Mouse (Mus musculus) MEL (cell line): ENCODE data around the gene Wipf3. TPM values are rescaled to one million over a fixed set of nuclear protein-coding genes. Genes with fewer than 3 reads are reported as not detected.

Source experiments
- DNase-seq: peaks from one replicate; pipeline ENCODE4 v3.0.0; 2011; ENCODE audit warnings: low read depth, low spot score
- H3K27ac ChIP-seq: 2 replicates; pipeline ENCODE4 v1.5.1; 2012; ENCODE audit warnings: low read depth, mild to moderate bottlenecking, control low read depth, low read length, moderate library complexity; ENCODE audit not compliant: control insufficient read depth
- H3K27me3 ChIP-seq, 2 experiments: fragments of 150-350 bp in 1 of 2; sonication (generic) in 1 of 2; 2 replicates each; pipeline ENCODE4 v1.6.1; 2012; ENCODE audit warnings: low read length in 2 of 2, mild to moderate bottlenecking in 2 of 2, improper control_type of control experiment in 1 of 2, moderate library complexity in 1 of 2; ENCODE audit not compliant: insufficient read depth in 2 of 2, control insufficient read depth in 1 of 2
- H3K36me3 ChIP-seq, 2 experiments: 2 replicates each; pipeline ENCODE4 v1.6.1; 2012 to 2014; ENCODE audit warnings: low read length in 2 of 2, improper control_type of control experiment in 1 of 2, inconsistent platforms in 1 of 2, mild to moderate bottlenecking in 1 of 2; ENCODE audit not compliant: insufficient read depth in 2 of 2, control insufficient read depth in 1 of 2
- H3K4me1 ChIP-seq, 2 experiments: fragments of 150-350 bp in 1 of 2; sonication (generic) in 1 of 2; 2 replicates each; pipeline ENCODE4 v1.6.1; 2012; ENCODE audit warnings: low read length in 2 of 2, improper control_type of control experiment in 1 of 2, mild to moderate bottlenecking in 1 of 2; ENCODE audit not compliant: insufficient read depth in 2 of 2, control insufficient read depth in 1 of 2
- H3K4me3 ChIP-seq, 2 experiments: fragments of 150-350 bp in 1 of 2; sonication (generic) in 1 of 2; 2 replicates each; pipeline ENCODE4 v1.5.1; 2012; ENCODE audit warnings: low read depth in 2 of 2, low read length in 2 of 2, mild to moderate bottlenecking in 2 of 2, moderate library complexity in 2 of 2, control low read depth in 1 of 2, improper control_type of control experiment in 1 of 2; ENCODE audit not compliant: control insufficient read depth in 1 of 2, insufficient read depth in 1 of 2
- H3K79me2 ChIP-seq: 2 replicates; pipeline ENCODE4 v1.6.1; 2012; ENCODE audit warnings: mild to moderate bottlenecking, low read length, moderate library complexity; ENCODE audit not compliant: control insufficient read depth, poor library complexity, insufficient read depth
- H3K9ac ChIP-seq: 2 replicates; pipeline ENCODE4 v1.6.1; 2012; ENCODE audit warnings: low read depth, mild to moderate bottlenecking, control low read depth, low read length, moderate library complexity; ENCODE audit not compliant: control insufficient read depth, poor library complexity, severe bottlenecking
- H3K9me3 ChIP-seq: fragments of 150-350 bp; sonication (generic); replicated peaks from 2 replicates; pipeline ENCODE4 v1.6.1; 2012; ENCODE audit warnings: mild to moderate bottlenecking, low read length, improper control_type of control experiment, moderate library complexity; ENCODE audit not compliant: insufficient read depth
- CHD1 ChIP-seq: IDR thresholded peaks from 2 replicates; pipeline ENCODE4 v1.6.1; 2012; ENCODE audit warnings: low read depth, mild to moderate bottlenecking, inconsistent platforms, low read length, improper control_type of control experiment
- CTCF ChIP-seq, 3 experiments: IDR thresholded peaks in 2 of 3; conservative IDR thresholded peaks in 1 of 3; 2 replicates each; pipeline ENCODE4 v1.5.1; 2011 to 2012; ENCODE audit warnings: low read length in 3 of 3, low read depth in 2 of 3, mild to moderate bottlenecking in 2 of 3, improper control_type of control experiment in 1 of 3, inconsistent platforms in 1 of 3, mixed read lengths in 1 of 3, moderate library complexity in 1 of 3; ENCODE audit not compliant: control insufficient read depth in 1 of 3, insufficient read depth in 1 of 3, poor library complexity in 1 of 3, severe bottlenecking in 1 of 3
- E2F4 ChIP-seq: IDR thresholded peaks from 2 replicates; pipeline ENCODE4 v1.6.1; 2011; ENCODE audit warnings: low read depth, low read length, improper control_type of control experiment, borderline replicate concordance
- EP300 ChIP-seq, 2 experiments: IDR thresholded peaks; 2 replicates each; pipeline ENCODE4 v1.6.1; 2011; ENCODE audit warnings: improper control_type of control experiment in 2 of 2, low read length in 2 of 2, low read depth in 1 of 2, mild to moderate bottlenecking in 1 of 2
- ETS1 ChIP-seq: IDR thresholded peaks from 2 replicates; pipeline ENCODE4 v1.6.1; 2012; ENCODE audit warnings: low read depth, mild to moderate bottlenecking, inconsistent platforms, low read length, improper control_type of control experiment, moderate library complexity
- GABPA ChIP-seq: IDR thresholded peaks from 2 replicates; pipeline ENCODE4 v1.6.1; 2012; ENCODE audit warnings: low read depth, mild to moderate bottlenecking, inconsistent platforms, low read length, improper control_type of control experiment, moderate library complexity
- GATA1 ChIP-seq: IDR thresholded peaks from 2 replicates; pipeline ENCODE4 v1.6.1; 2011; ENCODE audit warnings: low read depth, low read length, improper control_type of control experiment
- HCFC1 ChIP-seq: IDR thresholded peaks from 2 replicates; pipeline ENCODE4 v1.6.1; 2012; ENCODE audit warnings: low read depth, mild to moderate bottlenecking, inconsistent platforms, low read length, improper control_type of control experiment, moderate library complexity
- JUND ChIP-seq: IDR thresholded peaks from 2 replicates; pipeline ENCODE4 v1.6.1; 2011; ENCODE audit warnings: low read depth, mild to moderate bottlenecking, improper control_type of control experiment, low read length
- KAT2A ChIP-seq: conservative IDR thresholded peaks from 2 replicates; pipeline ENCODE4 v1.6.1; 2012; ENCODE audit warnings: low read depth, low read length, improper control_type of control experiment, inconsistent platforms
- MAX ChIP-seq: IDR thresholded peaks from 2 replicates; pipeline ENCODE4 v1.6.1; 2011; ENCODE audit warnings: low read length, improper control_type of control experiment
- MAZ ChIP-seq: IDR thresholded peaks from 2 replicates; pipeline ENCODE4 v1.6.1; 2012; ENCODE audit warnings: low read depth, mild to moderate bottlenecking, inconsistent platforms, low read length, improper control_type of control experiment
- MEF2A ChIP-seq: IDR thresholded peaks from 2 replicates; pipeline ENCODE4 v1.6.1; 2014; ENCODE audit warnings: low read depth, mild to moderate bottlenecking, inconsistent platforms, low read length, improper control_type of control experiment; ENCODE audit not compliant: poor library complexity, insufficient replicate concordance, severe bottlenecking; ENCODE audit errors: extremely low read depth
- MXI1 ChIP-seq: IDR thresholded peaks from 2 replicates; pipeline ENCODE4 v1.6.1; 2011; ENCODE audit warnings: mild to moderate bottlenecking, low read depth, low read length, improper control_type of control experiment
- MYB ChIP-seq: IDR thresholded peaks from 2 replicates; pipeline ENCODE4 v1.6.1; 2011; ENCODE audit warnings: mild to moderate bottlenecking, low read depth, low read length, improper control_type of control experiment
- NRF1 ChIP-seq: IDR thresholded peaks from 2 replicates; pipeline ENCODE4 v1.6.1; 2014; ENCODE audit warnings: low read depth, mild to moderate bottlenecking, inconsistent platforms, low read length, improper control_type of control experiment, moderate library complexity; ENCODE audit not compliant: poor library complexity, insufficient read depth, severe bottlenecking
- POLR2AphosphoS2 ChIP-seq: IDR thresholded peaks from 2 replicates; pipeline ENCODE4 v1.6.1; 2011; ENCODE audit warnings: low read length, improper control_type of control experiment
- POLR2AphosphoS5 ChIP-seq: IDR thresholded peaks from 2 replicates; pipeline ENCODE4 v1.6.1; 2012; ENCODE audit warnings: low read depth, borderline replicate concordance, mild to moderate bottlenecking, inconsistent platforms, low read length, moderate library complexity, mixed read lengths
- RAD21 ChIP-seq: IDR thresholded peaks from 2 replicates; pipeline ENCODE4 v1.6.1; 2011; ENCODE audit warnings: mild to moderate bottlenecking, low read depth, low read length, improper control_type of control experiment
- RCOR1 ChIP-seq: IDR thresholded peaks from 2 replicates; pipeline ENCODE4 v1.6.1; 2012; ENCODE audit warnings: low read depth, mild to moderate bottlenecking, inconsistent platforms, low read length, improper control_type of control experiment
- TAL1 ChIP-seq: IDR thresholded peaks from 2 replicates; pipeline ENCODE4 v1.6.1; 2012; ENCODE audit warnings: mild to moderate bottlenecking, inconsistent platforms, low read length, moderate library complexity, mixed read lengths
- TBP ChIP-seq: IDR thresholded peaks from 2 replicates; pipeline ENCODE4 v1.8.0; 2011; ENCODE audit warnings: low read depth, low read length, improper control_type of control experiment
- TCF12 ChIP-seq: IDR thresholded peaks from 2 replicates; pipeline ENCODE4 v1.6.1; 2014; ENCODE audit warnings: low read depth, mild to moderate bottlenecking, inconsistent platforms, low read length, improper control_type of control experiment, moderate library complexity
- USF1 ChIP-seq: IDR thresholded peaks from 2 replicates; pipeline ENCODE4 v1.6.1; 2014; ENCODE audit warnings: low read depth, mild to moderate bottlenecking, inconsistent platforms, low read length, improper control_type of control experiment, moderate library complexity
- USF2 ChIP-seq, 2 experiments: IDR thresholded peaks; 2 replicates each; pipeline ENCODE4 v1.6.1; 2011 to 2012; ENCODE audit warnings: improper control_type of control experiment in 2 of 2, low read length in 2 of 2, borderline replicate concordance in 1 of 2, inconsistent platforms in 1 of 2, low read depth in 1 of 2, mild to moderate bottlenecking in 1 of 2; ENCODE audit not compliant: insufficient read depth in 1 of 2
- ZKSCAN1 ChIP-seq: IDR thresholded peaks from 2 replicates; pipeline ENCODE4 v1.6.1; 2012; ENCODE audit warnings: low read depth, mild to moderate bottlenecking, inconsistent platforms, low read length, improper control_type of control experiment, moderate library complexity
- ZMIZ1 ChIP-seq: IDR thresholded peaks from 2 replicates; pipeline ENCODE4 v1.6.1; 2012; ENCODE audit warnings: low read depth, mild to moderate bottlenecking, inconsistent platforms, low read length, improper control_type of control experiment, moderate library complexity
- ZNF384 ChIP-seq: IDR thresholded peaks from 2 replicates; pipeline ENCODE4 v1.6.1; 2012; ENCODE audit warnings: low read depth, mild to moderate bottlenecking, inconsistent platforms, low read length, improper control_type of control experiment
- polyA plus RNA-seq, 2 experiments: library from polyadenylated mRNA; stranded (reverse) in 1 of 2; unstranded in 1 of 2; fragments of >175 nt in 1 of 2; fragments of >200 nt in 1 of 2; gene quantifications; 2 replicates each; pipeline versions ENCODE4 v1.2.1 to v1.2.4; 2012; ENCODE audit warnings: low replicate concordance in 2 of 2, low read depth in 1 of 2; ENCODE audit not compliant: insufficient read length in 2 of 2, insufficient read depth in 1 of 2, missing spikeins in 1 of 2
- total RNA-seq: library from RNA; depleted of rRNA; stranded (reverse); fragments of 300-350 nt; gene quantifications from 2 replicates; pipeline ENCODE4 v1.2.3, GENCODE M21; 2012

Wipf3 gene
- total and polyA plus RNA-seq, 3 experiments, result not detected

DNA sequence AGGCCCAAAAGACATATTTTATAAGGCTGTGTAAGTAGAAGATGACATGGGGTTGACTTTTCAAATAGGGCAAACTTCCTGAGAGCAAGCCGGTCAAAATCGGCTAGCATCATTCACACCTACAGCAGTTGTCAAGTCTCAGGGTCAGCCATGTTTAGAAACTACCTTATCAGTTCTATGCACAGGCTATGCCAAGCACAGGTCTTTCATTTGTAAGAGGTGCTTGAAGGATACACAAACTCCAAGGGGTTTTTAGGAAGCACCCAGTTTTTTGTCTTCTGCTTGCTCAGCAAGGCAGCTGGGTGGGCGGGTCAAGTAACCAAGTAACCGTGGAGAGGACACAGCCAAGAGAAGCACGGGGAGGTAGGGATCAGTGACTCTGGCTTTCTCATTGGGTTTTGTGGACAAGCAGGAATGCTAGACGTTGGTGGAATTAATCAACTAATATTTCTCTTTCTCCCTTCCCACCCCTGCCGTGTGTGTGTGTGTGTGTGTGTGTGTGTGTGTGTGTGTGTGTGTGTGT is 121.5 kb downstream of the Wipf3 start:
- TF ChIP-seq MAX, result no peak
- no peak for TF ChIP-seq KAT2A
- no peak for TF ChIP-seq EP300 (IDR thresholded peaks at IDR 0.05; ENCODE audit: low read depth in 1 of 2, low read length in 2 of 2)
- no peak for TF ChIP-seq MEF2A
- TF ChIP-seq CTCF (IDR thresholded peaks at IDR 0.05 in 2 of 3, conservative IDR thresholded peaks at IDR 0.05 in 1 of 3; ENCODE audit: control insufficient read depth in 1 of 3, insufficient read depth in 1 of 3, low read depth in 2 of 3, low read length in 3 of 3, poor library complexity in 1 of 3, severe bottlenecking in 1 of 3), result no peak
- no peak for TF ChIP-seq TBP
- TF ChIP-seq JUND, result no peak
- TF ChIP-seq ZNF384, result no peak
- TF ChIP-seq TCF12, result no peak
- TF ChIP-seq E2F4, result no peak
- no peak for TF ChIP-seq RCOR1
- TF ChIP-seq CHD1, result no peak
- TF ChIP-seq MAZ, result no peak
- TF ChIP-seq HCFC1, result no peak
- TF ChIP-seq MYB, result no peak
- no peak for TF ChIP-seq ETS1
- no peak for TF ChIP-seq ZMIZ1
- TF ChIP-seq RAD21, result no peak
- Histone ChIP-seq H3K9me3 (no peaks in the 10 kb centered on the region), H3K4me1 (no peaks in the 10 kb centered on the region), H3K4me3 (no peak overlapping the region), H3K36me3 (no peaks in the 10 kb centered on the region), H3K9ac (no peak overlapping the region), H3K27me3 (no peaks in the 10 kb centered on the region; a peak in 1 of 4 replicates), H3K27ac (no peak overlapping the region), H3K79me2 (no peaks in the 10 kb centered on the region)
- DNase-seq, result no peak

DNA sequence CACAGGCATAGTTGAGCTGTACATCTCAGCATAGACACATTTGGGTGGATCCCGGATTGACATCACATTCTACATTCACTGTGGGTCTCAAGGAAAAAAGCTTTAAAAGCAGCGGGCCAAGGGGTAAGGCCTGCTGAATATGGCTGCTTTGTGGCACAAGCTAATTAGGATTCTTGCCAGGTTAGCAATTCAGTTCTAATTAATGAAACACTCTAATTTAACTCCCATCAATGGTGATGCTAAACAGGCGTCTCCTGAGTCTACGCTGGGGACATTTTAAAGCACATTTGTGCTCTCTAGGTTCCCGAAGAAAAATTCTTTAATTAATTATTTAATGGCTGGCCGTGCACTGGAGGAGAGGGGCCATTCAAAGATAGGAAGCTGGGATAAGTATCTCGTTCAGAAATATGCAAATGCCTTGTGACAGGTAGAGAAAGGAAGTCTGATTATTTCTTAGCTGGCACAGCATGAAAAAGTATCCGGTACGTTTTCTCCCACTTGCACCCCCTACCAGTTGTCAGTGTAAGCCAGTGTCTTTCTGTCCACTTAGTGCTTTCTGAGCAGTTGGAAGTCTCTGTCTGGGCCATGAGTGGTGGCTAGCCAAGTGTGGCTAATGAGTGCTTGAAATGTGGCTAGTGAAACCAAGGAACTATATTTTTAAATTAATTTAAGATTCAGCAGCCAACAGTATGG is 123.5 kb downstream of the Wipf3 start:
- Histone ChIP-seq H3K27me3 (no peaks in the 10 kb centered on the region; a peak in 1 of 4 replicates), H3K36me3 (no peaks in the 10 kb centered on the region), H3K27ac (no peak overlapping the region), H3K4me1 (no peaks in the 10 kb centered on the region), H3K4me3 (no peak overlapping the region), H3K9me3 (no peaks in the 10 kb centered on the region)
- TF ChIP-seq RAD21, result no peak
- TF ChIP-seq HCFC1, result no peak
- TF ChIP-seq POLR2AphosphoS2, result no peak
- no peak for TF ChIP-seq GABPA
- TF ChIP-seq USF2 (IDR thresholded peaks at IDR 0.05; ENCODE audit: borderline replicate concordance in 1 of 2, insufficient read depth in 1 of 2, low read depth in 1 of 2, low read length in 2 of 2), result no peak
- no peak for TF ChIP-seq GATA1
- TF ChIP-seq POLR2AphosphoS5, result no peak
- TF ChIP-seq ETS1, result no peak
- no peak for TF ChIP-seq ZKSCAN1
- TF ChIP-seq MAX, result no peak
- no peak for TF ChIP-seq MXI1
- no peak for TF ChIP-seq TAL1
- no peak for TF ChIP-seq MAZ
- TF ChIP-seq E2F4, result no peak
- TF ChIP-seq NRF1, result no peak
- TF ChIP-seq USF1, result no peak
- TF ChIP-seq JUND, result no peak
- TF ChIP-seq, all 39 proteins: peak for 0
- H3K79me2 ChIP-seq, result no peaks in the 10 kb centered on the region
- no peak for DNase-seq
- H3K9ac ChIP-seq, result no peak overlapping the region
